Mouse (Mus musculus): ENCODE results near the gene Fut9.

DNA sequence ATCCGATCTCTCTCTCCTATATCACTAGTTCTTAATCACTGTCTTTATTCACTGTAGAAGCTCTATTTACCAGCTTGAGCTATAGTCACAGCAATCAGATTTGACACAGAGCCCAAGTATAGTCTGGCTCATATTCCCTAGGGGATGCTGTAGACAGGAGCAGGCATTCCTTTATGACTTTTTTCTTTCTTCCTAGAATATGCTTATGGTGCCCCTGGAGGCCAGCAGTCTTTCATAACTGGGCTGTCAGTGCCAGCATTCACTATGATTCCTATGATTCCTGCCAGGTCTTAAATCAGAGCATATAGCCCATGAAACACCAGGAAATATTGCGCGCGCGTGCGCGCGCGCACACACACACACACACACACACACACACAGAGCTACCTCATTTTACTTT, 172.6 kb downstream of the Fut9 start:
- TF ChIP-seq CTCF (IDR thresholded peaks at IDR 0.05; ENCODE audit: borderline replicate concordance, control insufficient read depth, extremely low read depth, insufficient read depth, low read length, poor library complexity) (no peak), POLR2A (IDR thresholded peaks at IDR 0.05; ENCODE audit: control insufficient read depth, extremely low read depth, insufficient read depth, low read length, poor library complexity) (no peak)

All from thymus, adult 2 months (tissue).